Mouse (Mus musculus): ENCODE data around the gene Cacnb1.

DNA sequence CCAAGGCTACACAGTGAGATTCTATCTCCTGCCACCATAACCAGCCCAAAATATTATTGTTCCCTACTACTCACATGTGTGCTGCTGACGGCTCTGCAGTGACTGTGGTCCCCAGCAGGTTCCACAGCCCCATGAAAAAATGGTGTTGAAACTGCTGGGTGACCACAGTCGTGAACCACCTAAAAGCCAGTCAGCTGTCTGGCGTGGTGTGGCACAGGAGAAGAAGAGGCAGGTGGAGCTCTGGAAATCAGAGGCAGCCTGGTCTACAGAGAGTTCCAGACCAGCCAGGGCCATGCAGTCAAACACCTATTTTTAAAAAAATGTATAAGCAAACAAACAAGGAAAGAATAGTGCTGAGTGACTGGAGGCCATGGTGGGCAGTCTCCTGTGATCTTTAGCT, 38.6 kb upstream of the Cacnb1 start:
- TF ChIP-seq CTCF (IDR thresholded peaks at IDR 0.05; ENCODE audit: control insufficient read depth, insufficient read depth, insufficient read length): no peak
- TF ChIP-seq MYOG (IDR thresholded peaks at IDR 0.05; ENCODE audit: control insufficient read depth, extremely low read depth, insufficient read length): no peak
- TF ChIP-seq USF1 (IDR thresholded peaks at IDR 0.05; ENCODE audit: low read depth): no peak
- no peak for TF ChIP-seq MAX (IDR thresholded peaks at IDR 0.05)
- no peak for TF ChIP-seq CEBPB (IDR thresholded peaks at IDR 0.05; ENCODE audit: low read depth)
